Mouse (Mus musculus) thymus, adult 2 months (tissue): ENCODE measurements around the gene Fam149b.

Source experiments
- CTCF ChIP-seq: fragments of 200-500 bp; IDR thresholded peaks from 2 replicates; pipeline ENCODE4 v1.5.1; 2012; ENCODE audit warnings: mild to moderate bottlenecking, control low read depth, low read length, moderate library complexity, borderline replicate concordance; ENCODE audit not compliant: control insufficient read depth, poor library complexity, insufficient read depth; ENCODE audit errors: extremely low read depth
- POLR2A ChIP-seq: fragments of 200-500 bp; IDR thresholded peaks from 2 replicates; pipeline ENCODE4 v1.6.1; 2012; ENCODE audit warnings: mild to moderate bottlenecking, low read length, control low read depth, moderate library complexity; ENCODE audit not compliant: control insufficient read depth, poor library complexity, insufficient read depth; ENCODE audit errors: extremely low read depth

DNA sequence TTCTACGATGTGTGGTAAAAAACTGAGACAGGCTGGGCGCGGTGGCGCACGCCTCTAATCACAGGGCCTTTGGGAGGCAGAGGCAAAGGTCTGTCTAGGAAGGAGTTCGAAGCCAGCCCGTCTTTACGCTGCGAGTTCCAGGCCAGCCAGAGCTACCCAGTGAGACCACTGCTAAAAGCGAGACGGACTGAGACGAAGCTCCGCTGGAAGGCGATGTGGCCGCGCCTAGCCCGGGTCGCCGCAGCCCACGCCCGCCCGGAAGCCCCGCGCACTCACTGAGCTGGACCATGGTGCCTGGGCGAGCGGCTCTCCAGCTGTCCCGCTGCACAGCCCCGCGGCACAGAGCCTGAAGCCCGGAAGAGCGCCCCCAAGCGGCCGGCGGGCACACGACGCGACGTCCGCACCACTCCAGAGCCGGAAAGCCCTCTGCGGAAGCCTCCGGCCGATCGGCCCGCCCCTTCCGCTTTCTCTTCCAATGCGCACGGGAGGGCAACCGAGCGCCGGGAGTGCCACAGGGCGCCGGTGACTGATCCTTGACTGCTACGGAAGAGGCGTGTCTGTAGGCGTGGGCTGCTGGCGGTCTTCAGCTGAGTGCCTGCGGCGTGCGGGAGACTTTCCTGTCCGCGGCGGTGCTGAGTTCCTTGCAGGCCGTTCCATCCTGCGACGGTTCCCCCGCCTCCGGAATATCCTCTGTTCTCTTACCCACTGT is 45.4 kb downstream of the Fam149b start, which contains the start of gene Mrps16:
- TF ChIP-seq POLR2A (peak; percentile 76), CTCF (peak; percentile 99)
